Mouse (Mus musculus): Measurements from ENCODE around the gene Fam170b. TPM values are rescaled to one million over a fixed set of nuclear protein-coding genes. Genes with fewer than 3 reads are reported as not detected.

The Fam170b gene
- polyA plus RNA-seq, 1 experiment from 2014 or later, result not detected

- Histone ChIP-seq H3K36me3 (ENCODE audit: control insufficient read depth, insufficient read depth, low read length) (no peaks in the 10 kb centered on the region), H3K4me1 (ENCODE audit: control insufficient read depth, insufficient read depth, low read length) (no peaks in the 10 kb centered on the region), H3K9ac (ENCODE audit: low read length) (no peak overlapping the region), H3K27ac (ENCODE audit: low read depth, low read length) (no peak overlapping the region), H3K9me3 (replicated peaks; ENCODE audit: control insufficient read depth, low read length) (no peaks in the 10 kb centered on the region), H3K27me3 (replicated peaks; ENCODE audit: control insufficient read depth, insufficient read depth, low read length) (0 out of 2 replicates have a peak, but pooled peaks cover 7% of the 10 kb centered on the region), H3K4me2 (ENCODE audit: low read length) (no peak overlapping the region), H3K4me3 (ENCODE audit: low read depth, low read length) (no peak overlapping the region)
- 98% methylated on average over 4 of the region's 4 CpGs for WGBS
- ATAC-seq, result no peak
- no peak for DNase-seq (ENCODE audit: low spot score)
These were observed 20.3 kb downstream of the Fam170b start for GRCm38 (mm10) chr14:32854059-32854458.

- Histone ChIP-seq H3K4me3 (ENCODE audit: low read depth, low read length) (peak overlapping the region; percentile 48), H3K27me3 (replicated peaks; ENCODE audit: control insufficient read depth, insufficient read depth, low read length) (0 out of 2 replicates have a peak, but pooled peaks cover 7% of the 10 kb centered on the region), H3K4me1 (ENCODE audit: control insufficient read depth, insufficient read depth, low read length) (no peaks in the 10 kb centered on the region), H3K27ac (ENCODE audit: low read depth, low read length) (no peak overlapping the region), H3K36me3 (ENCODE audit: control insufficient read depth, insufficient read depth, low read length) (no peaks in the 10 kb centered on the region), H3K9me3 (replicated peaks; ENCODE audit: control insufficient read depth, low read length) (no peaks in the 10 kb centered on the region), H3K4me2 (ENCODE audit: low read length) (peak overlapping the region; percentile 91), H3K9ac (ENCODE audit: low read length) (no peak overlapping the region)
- no peak for DNase-seq (ENCODE audit: low spot score)
- no peak for ATAC-seq
- WGBS, result 43% methylated on average over 5 of the region's 5 CpGs
These were observed 22.5 kb downstream of the Fam170b start for GRCm38 (mm10) chr14:32856246-32856645.

- H3K27ac ChIP-seq (ENCODE audit: low read depth, low read length), result no peak within 1 kb of the TSS
These were observed 23.0 kb downstream of the Fam170b start, which contains the start of gene Vstm4 for GRCm38 (mm10) chr14:32856681-32857328. Gene Vstm4 (plus strand): TSS chr14:32856756.

GRCm38 (mm10) chr14:32858361-32858760 is 24.6 kb downstream of the Fam170b start:
- Histone ChIP-seq H3K4me2 (ENCODE audit: low read length) (no peak overlapping the region), H3K4me1 (ENCODE audit: control insufficient read depth, insufficient read depth, low read length) (no peaks in the 10 kb centered on the region), H3K27ac (ENCODE audit: low read depth, low read length) (no peak overlapping the region), H3K9ac (ENCODE audit: low read length) (no peak overlapping the region), H3K27me3 (replicated peaks; ENCODE audit: control insufficient read depth, insufficient read depth, low read length) (0 out of 2 replicates have a peak, but pooled peaks cover 7% of the 10 kb centered on the region), H3K36me3 (ENCODE audit: control insufficient read depth, insufficient read depth, low read length) (no peaks in the 10 kb centered on the region), H3K4me3 (ENCODE audit: low read depth, low read length) (no peak overlapping the region), H3K9me3 (replicated peaks; ENCODE audit: control insufficient read depth, low read length) (no peaks in the 10 kb centered on the region)
- 91% methylated on average over 10 of the region's 10 CpGs for WGBS
- no peak for ATAC-seq
- DNase-seq (ENCODE audit: low spot score), result no peak

More at GRCm38 (mm10) chr14:32856681-32857328, 23.0 kb downstream of the Fam170b start, which contains the start of gene Vstm4:
- H3K9me3 ChIP-seq (replicated peaks; ENCODE audit: control insufficient read depth, low read length), result no peaks in the 10 kb centered on the region
- peak within 1 kb of the TSS; percentile 91 for H3K4me2 ChIP-seq (ENCODE audit: low read length)
- H3K36me3 ChIP-seq (ENCODE audit: control insufficient read depth, insufficient read depth, low read length), result no peaks in the 10 kb centered on the region
- H3K4me1 ChIP-seq (ENCODE audit: control insufficient read depth, insufficient read depth, low read length), result no peaks in the 10 kb centered on the region
- DNase-seq (ENCODE audit: low spot score) (peak; percentile 51), ATAC-seq (peak; percentile 81)
- H3K27me3 ChIP-seq (replicated peaks; ENCODE audit: control insufficient read depth, insufficient read depth, low read length), result 0 out of 2 replicates have a peak, but pooled peaks cover 7% of the 10 kb centered on the region
- peak within 1 kb of the TSS; percentile 48 for H3K4me3 ChIP-seq (ENCODE audit: low read depth, low read length)
- peak within 1 kb of the TSS; percentile 74 for H3K9ac ChIP-seq (ENCODE audit: low read length)
- WGBS, result 1% methylated on average over 49 of the region's 68 CpGs

- Histone ChIP-seq H3K4me3 (ENCODE audit: low read depth, low read length) (no peak overlapping the region), H3K9me3 (replicated peaks; ENCODE audit: control insufficient read depth, low read length) (no peaks in the 10 kb centered on the region), H3K4me1 (ENCODE audit: control insufficient read depth, insufficient read depth, low read length) (no peaks in the 10 kb centered on the region), H3K27ac (ENCODE audit: low read depth, low read length) (no peak overlapping the region), H3K27me3 (replicated peaks; ENCODE audit: control insufficient read depth, insufficient read depth, low read length) (0 out of 2 replicates have a peak, but pooled peaks cover 7% of the 10 kb centered on the region), H3K4me2 (ENCODE audit: low read length) (no peak overlapping the region), H3K36me3 (ENCODE audit: control insufficient read depth, insufficient read depth, low read length) (no peaks in the 10 kb centered on the region), H3K9ac (ENCODE audit: low read length) (no peak overlapping the region)
- WGBS, result 73% methylated on average over 6 of the region's 6 CpGs
- DNase-seq (ENCODE audit: low spot score) (no peak), ATAC-seq (no peak)
These were observed 25.3 kb downstream of the Fam170b start for GRCm38 (mm10) chr14:32858941-32859510.

GRCm38 (mm10) chr14:32859831-32860569 is 26.2 kb downstream of the Fam170b start:
- H3K4me1 ChIP-seq (ENCODE audit: control insufficient read depth, insufficient read depth, low read length), result no peaks in the 10 kb centered on the region
- no peak overlapping the region for H3K4me2 ChIP-seq (ENCODE audit: low read length)
- H3K27me3 ChIP-seq (replicated peaks; ENCODE audit: control insufficient read depth, insufficient read depth, low read length), result 0 out of 2 replicates have a peak, but pooled peaks cover 7% of the 10 kb centered on the region
- DNase-seq (ENCODE audit: low spot score) (no peak), ATAC-seq (no peak)
- no peak overlapping the region for H3K9ac ChIP-seq (ENCODE audit: low read length)
- no peak overlapping the region for H3K4me3 ChIP-seq (ENCODE audit: low read depth, low read length)
- no peaks in the 10 kb centered on the region for H3K9me3 ChIP-seq (replicated peaks; ENCODE audit: control insufficient read depth, low read length)
- 61% methylated on average over 11 of the region's 11 CpGs for WGBS
- no peak overlapping the region for H3K27ac ChIP-seq (ENCODE audit: low read depth, low read length)
- H3K36me3 ChIP-seq (ENCODE audit: control insufficient read depth, insufficient read depth, low read length), result no peaks in the 10 kb centered on the region

GRCm38 (mm10) chr14:32861149-32861581 is 27.4 kb downstream of the Fam170b start:
- no peaks in the 10 kb centered on the region for H3K36me3 ChIP-seq (ENCODE audit: control insufficient read depth, insufficient read depth, low read length)
- DNase-seq (ENCODE audit: low spot score) (peak; percentile 17), ATAC-seq (no peak)
- H3K9me3 ChIP-seq (replicated peaks; ENCODE audit: control insufficient read depth, low read length), result no peaks in the 10 kb centered on the region
- H3K4me2 ChIP-seq (ENCODE audit: low read length), result no peak overlapping the region
- 0 out of 2 replicates have a peak, but pooled peaks cover 7% of the 10 kb centered on the region for H3K27me3 ChIP-seq (replicated peaks; ENCODE audit: control insufficient read depth, insufficient read depth, low read length)
- H3K27ac ChIP-seq (ENCODE audit: low read depth, low read length), result 0 out of 2 replicates have a peak overlapping the region, but pooled peaks have one; percentile 1
- no peak overlapping the region for H3K9ac ChIP-seq (ENCODE audit: low read length)
- H3K4me1 ChIP-seq (ENCODE audit: control insufficient read depth, insufficient read depth, low read length), result no peaks in the 10 kb centered on the region
- H3K4me3 ChIP-seq (ENCODE audit: low read depth, low read length), result no peak overlapping the region
- WGBS, result 54% methylated on average over 6 of the region's 6 CpGs

GRCm38 (mm10) chr14:32861656-32862055 is 27.9 kb downstream of the Fam170b start:
- Histone ChIP-seq H3K27me3 (replicated peaks; ENCODE audit: control insufficient read depth, insufficient read depth, low read length) (0 out of 2 replicates have a peak, but pooled peaks cover 7% of the 10 kb centered on the region), H3K36me3 (ENCODE audit: control insufficient read depth, insufficient read depth, low read length) (no peaks in the 10 kb centered on the region), H3K4me3 (ENCODE audit: low read depth, low read length) (no peak overlapping the region), H3K9ac (ENCODE audit: low read length) (no peak overlapping the region), H3K9me3 (replicated peaks; ENCODE audit: control insufficient read depth, low read length) (no peaks in the 10 kb centered on the region), H3K4me1 (ENCODE audit: control insufficient read depth, insufficient read depth, low read length) (no peaks in the 10 kb centered on the region), H3K27ac (ENCODE audit: low read depth, low read length) (no peak overlapping the region), H3K4me2 (ENCODE audit: low read length) (no peak overlapping the region)
- ATAC-seq (no peak), DNase-seq (ENCODE audit: low spot score) (no peak)
- 49% methylated on average over 2 of the region's 2 CpGs for WGBS
